Mouse (Mus musculus) kidney, postnatal 10 days (tissue): ENCODE results near the gene Dnajc1.

Experiments used
- DNase-seq: peaks from one replicate; pipeline ENCODE4 v3.0.0; 2021; ENCODE audit warnings: mixed read lengths

The Dnajc1 gene

DNA sequence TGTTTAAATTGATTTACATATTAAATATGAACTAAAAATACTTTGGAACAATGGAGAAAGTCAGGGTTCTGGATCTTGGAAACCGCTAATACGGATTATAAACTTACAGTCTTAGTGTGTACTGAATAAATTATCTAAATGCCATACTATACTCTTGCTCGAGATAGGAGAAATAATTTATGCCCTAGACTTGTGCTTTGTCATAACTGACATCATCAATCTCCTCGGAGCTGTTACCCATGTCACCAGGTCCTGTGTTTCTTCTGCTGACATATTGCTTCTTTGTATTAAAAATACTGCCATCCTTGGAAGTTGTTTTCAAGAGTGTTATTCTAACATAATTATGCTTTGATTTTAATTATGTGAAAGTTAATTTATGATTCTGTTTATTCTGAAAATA lies 197.3 kb downstream of the Dnajc1 start:
- DNase-seq = no peak

DNA sequence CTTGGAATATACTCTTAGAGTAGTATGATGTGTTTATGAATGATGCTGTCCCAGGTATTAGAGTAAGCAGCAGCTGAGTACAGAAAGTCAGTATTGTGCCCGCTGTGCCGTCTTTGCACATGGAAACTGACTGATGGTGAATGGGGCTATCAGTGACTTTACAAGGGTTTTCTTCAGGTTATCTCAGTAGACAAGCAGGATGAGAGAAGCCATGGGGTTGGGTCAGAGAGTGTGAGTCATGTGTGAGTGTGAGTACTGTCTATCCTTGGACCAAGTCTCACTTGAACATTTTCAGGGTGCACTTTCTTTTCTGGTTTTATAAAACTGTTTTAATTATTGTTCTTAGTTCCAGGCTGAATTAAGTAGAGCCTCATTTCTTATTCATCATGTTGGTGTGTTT lies 204.3 kb downstream of the Dnajc1 start:
- DNase-seq = no peak

DNA sequence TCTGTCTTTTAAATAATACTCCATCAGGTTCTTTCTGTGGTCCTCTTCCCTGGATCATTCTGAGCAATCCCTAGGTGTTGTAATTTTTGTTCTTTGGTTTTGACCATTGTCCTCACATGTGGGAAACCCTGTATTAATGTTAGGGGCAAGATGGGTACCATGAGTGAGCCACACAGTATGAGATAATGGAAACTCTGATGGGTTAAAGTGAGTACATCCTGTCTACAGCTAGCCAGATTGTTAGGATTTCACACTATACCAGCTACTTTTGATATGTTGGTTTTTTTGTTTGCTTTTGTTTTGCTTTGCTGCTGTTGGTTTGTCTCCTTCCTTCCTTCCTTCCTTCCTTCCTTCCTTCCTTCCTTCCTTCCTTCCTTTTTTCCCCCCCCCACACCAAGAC lies 209.6 kb downstream of the Dnajc1 start:
- no peak for DNase-seq

DNA sequence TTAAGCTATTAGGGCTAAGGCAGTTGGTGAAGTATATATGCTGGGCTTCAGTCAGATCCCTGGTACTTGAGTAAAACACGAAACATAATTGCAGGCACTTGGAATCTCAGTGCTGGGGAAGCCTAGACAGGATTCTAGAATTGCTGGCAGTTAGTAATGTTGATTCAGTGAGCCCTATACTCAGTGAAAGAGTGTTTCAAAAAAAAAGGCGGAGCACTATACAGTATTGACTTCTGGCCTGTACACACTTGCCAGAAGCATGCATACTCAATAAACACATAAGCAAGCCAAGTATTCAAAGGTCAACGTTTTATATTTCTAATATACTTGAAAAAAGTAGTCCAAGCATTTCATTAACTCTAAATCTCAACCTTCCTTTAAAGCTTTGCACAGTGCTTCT lies 211.0 kb downstream of the Dnajc1 start:
- DNase-seq = no peak

DNA sequence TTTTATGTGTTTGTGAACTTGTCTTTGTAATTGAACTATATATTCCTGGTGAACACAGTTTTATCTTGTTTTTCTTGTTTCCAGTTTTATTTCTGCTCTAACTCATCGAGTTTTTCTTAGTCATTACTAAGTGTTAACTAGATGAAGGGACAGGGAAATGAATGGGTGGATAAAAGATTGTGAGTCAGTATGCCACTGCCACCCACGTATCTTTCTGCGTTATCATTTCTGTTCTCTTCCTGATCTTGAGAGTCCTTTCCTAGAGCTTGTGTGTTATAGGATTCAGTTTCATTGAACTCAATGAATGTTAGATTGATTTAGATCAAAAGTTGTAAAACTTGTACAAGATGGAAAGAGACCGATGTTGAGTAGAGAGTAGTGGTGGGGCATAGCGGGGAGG lies 212.3 kb downstream of the Dnajc1 start:
- no peak for DNase-seq

DNA sequence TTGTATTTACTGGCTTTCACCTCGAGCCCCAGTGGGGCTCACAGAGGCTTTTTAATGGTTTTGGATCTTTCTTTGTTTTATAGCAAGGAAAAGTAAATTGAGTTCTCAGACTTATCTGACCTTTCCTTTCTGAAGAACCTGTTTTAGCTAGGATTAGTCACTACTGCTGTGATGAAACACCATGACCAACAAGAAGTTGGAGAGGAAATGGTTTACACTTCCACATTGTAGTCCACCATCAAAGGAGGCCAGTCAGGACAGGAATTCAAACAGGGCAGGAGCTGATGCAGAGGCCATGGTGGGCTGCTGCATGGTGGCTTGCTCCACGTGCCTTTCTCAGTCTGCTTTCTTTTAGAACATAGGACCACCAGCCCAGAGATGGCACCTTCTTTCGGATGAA lies 216.4 kb downstream of the Dnajc1 start:
- no peak for DNase-seq

DNA sequence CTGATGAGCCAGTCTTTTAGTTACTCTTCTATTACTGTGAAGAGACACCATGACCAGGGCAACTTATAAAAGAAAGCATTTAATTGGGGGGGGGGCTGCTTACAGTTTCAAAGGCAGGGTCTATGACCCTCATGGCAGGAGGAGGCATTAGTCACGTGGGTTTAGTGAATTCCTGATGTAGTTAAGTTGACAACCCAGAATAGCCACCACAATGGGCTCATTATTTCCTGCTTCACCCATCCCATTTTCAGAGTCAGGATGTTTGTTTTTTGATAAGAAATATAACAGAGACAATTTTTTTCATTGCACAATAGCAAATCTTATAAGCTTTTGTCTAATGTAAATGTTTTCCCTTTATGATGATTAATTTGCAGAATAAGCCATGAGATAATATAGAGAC lies 217.4 kb downstream of the Dnajc1 start:
- DNase-seq = no peak

DNA sequence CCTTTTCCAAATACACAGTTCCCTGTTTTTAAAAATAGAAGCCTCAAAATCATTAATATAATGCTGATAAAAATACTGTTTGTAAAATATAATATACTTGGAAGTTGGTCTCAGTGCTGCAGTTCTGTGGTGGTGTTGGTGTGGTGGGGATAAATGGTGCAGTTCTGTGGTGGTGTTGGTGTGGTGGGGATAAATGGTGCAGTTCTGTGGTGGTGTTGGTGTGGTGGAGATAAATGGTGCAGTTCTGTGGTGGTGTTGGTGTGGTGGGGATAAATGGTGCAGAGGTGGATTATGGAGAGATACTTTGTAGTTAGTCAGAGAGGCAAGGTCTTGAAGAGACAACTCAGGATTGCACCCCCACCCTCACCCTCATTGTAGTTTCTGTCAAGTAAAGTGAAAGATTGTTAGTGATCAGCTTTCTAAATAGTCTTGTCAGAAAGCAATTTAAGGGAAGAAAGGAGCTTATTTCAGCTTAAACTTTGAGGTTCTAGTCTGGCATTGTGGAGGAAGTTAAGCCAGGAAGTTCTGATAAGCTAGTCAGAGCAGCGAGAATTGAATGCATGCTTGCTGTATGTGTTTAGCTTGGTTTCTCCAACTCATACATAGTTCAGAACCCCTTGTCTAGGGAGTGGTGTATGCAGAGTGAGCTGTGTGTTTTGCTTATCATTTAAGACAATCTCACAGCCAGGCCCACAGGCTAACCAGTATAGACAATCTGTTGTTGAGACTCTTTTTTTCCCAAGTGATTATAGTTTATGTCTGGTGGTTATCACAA lies 223.3 kb downstream of the Dnajc1 start:
- no peak for DNase-seq

DNA sequence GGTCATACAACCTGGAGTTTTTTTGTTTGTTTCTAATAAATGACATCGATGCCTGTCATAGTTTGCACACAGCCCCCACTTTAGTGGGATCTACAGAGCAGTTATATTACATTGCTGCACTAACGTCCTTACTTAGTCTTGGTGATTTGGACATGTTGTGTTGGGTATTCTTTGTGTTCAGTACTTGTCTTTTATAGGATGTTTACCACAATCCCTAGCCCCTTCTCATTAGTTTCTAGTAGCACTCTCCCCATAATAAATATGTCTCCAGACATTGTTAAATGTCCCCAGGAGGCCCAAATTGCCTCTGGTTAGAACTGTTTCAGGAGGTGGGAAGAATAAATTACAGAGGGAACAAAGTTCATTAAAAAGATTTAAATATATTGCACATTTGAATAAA lies 227.1 kb downstream of the Dnajc1 start:
- no peak for DNase-seq

DNA sequence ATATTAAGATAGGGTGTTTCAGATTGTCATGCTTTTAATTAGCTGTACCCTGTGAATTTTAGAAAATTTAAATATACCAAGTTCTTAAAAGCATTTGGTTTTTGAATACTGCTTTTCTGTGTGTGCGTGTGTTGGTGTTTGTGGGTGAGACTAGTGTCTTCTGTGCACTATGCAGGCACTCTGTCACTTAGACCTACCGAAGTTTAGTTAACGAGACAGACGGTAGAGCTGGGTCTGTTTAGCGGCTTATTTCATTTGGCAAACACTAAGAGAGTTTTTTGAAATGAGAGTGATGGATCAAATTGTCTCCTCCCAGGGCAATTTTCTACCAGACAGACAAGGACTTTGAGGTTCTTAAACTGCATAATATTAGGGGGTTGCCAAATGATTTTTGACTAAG lies 231.6 kb downstream of the Dnajc1 start:
- DNase-seq = no peak

DNA sequence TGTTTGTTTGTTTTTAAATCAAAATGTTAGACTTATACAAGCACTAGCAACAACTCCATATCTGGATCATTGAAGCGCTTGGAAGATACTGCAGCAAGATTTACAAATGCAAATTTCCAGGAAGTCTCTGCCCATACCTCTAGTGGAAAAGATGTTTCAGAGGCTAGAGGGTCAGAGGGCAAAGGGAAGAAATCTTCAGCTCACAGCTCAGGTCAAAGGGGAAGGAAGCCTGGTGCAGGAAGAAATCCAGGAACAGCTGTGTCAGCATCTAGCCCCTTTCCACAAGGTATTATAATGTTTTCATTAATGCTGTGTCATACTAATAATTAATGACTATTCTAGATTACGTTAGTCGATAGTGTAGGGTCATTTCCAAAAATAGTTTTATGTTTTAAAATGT lies 233.2 kb downstream of the Dnajc1 start:
- DNase-seq = no peak

DNA sequence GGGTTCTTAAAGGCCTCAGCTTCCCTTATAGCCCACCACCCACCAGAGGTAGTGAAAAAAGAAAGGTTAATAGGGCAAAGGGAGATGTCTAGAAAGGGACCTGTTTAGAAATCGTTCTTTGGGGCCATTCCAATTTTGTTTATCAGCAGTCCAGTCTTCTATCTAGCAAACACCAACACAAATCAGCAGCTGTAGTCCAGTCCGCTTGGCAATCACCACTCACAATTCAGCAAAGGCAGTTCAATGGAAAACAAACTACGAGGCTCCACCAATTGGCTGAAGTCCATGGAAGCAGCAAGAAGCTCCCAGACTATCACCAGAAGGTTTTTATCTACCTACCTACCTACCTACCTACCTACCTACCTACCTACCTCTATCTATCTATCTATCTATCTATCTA lies 236.5 kb downstream of the Dnajc1 start:
- no peak for DNase-seq
